Mouse (Mus musculus) embryonic stem cell, embryonic (primary cell): ENCODE results near the gene Map6d1.

ENCODE experiments used
- CTCF ChIA-PET, 4 experiments: fragments of 300-600 bp in 2 of 4; fragments of 350-600 bp in 2 of 4; sonication (Branson Sonifier 250); formaldehyde crosslinking; loops; one replicate each; lab custom pipeline; 2022; ENCODE audit warnings: inconsistent platforms in 2 of 4; lab: Charles Lee
- POLR2A ChIA-PET, 4 experiments: fragments of 300-600 bp in 2 of 4; fragments of 350-600 bp in 2 of 4; sonication (Branson Sonifier 250); formaldehyde crosslinking; loops; one replicate each; lab custom pipeline; 2022; ENCODE audit warnings: antibody characterized with exemption in 4 of 4, inconsistent platforms in 1 of 4; lab: Charles Lee

Gene Map6d1

GRCm38 (mm10) chr16:20240468-20241414 lies at the start of gene Map6d1:
Gene Map6d1 (minus strand): TSS chr16:20241358.
- CTCF ChIA-PET, result interaction anchor here in 2 of 4 experiments (0.6 to 1.4 kb wide), 5 partner anchors 15 to 350 kb away, joined by 3 to 13 read pairs (median 6); no protein-coding TSS in a partner anchor
- POLR2A ChIA-PET, result interaction anchor here (0.7 to 3.0 kb wide), 42 partner anchors 8 to 371 kb away, joined by 3 to 12 read pairs (median 4); partner anchors contain the start of genes Alg3 (in 1 of the 4), Dvl3 (in 1 of the 4), Eef1akmt4 (in 1 of the 4) and Gm49333 (in 1 of the 4)

- ChIA-PET POLR2A (interaction anchor here in 3 of 4 experiments (0.7 to 1.6 kb wide), 8 partner anchors 10 to 218 kb away, joined by 3 to 6 read pairs (median 4); no protein-coding TSS in a partner anchor), CTCF (interaction anchor here in 1 of 4 experiments (0.7 kb wide), 1 partner anchor 67 kb away, joined by 3 read pairs; no protein-coding TSS in a partner anchor)
Measured at GRCm38 (mm10) chr16:20280238-20280637, 39.1 kb upstream of the Map6d1 start.

- ChIA-PET CTCF (interaction anchor here in 1 of 4 experiments (0.7 kb wide), 1 partner anchor 66 kb away, joined by 3 read pairs; no protein-coding TSS in a partner anchor), POLR2A (interaction anchor here in 1 of 4 experiments (1.6 kb wide), 1 partner anchor 22 kb away, joined by 6 read pairs; no protein-coding TSS in a partner anchor)
Measured at GRCm38 (mm10) chr16:20279395-20279794, 38.2 kb upstream of the Map6d1 start.

- ChIA-PET POLR2A (interaction anchor here in 2 of 4 experiments (0.5 to 1.5 kb wide), 5 partner anchors 9 to 225 kb away, joined by 3 to 4 read pairs (median 3); no protein-coding TSS in a partner anchor), CTCF (no interaction called here)
Measured at GRCm38 (mm10) chr16:20272994-20273393, 31.8 kb upstream of the Map6d1 start.

GRCm38 (mm10) chr16:20271339-20271738 lies 30.2 kb upstream of the Map6d1 start:
- POLR2A ChIA-PET, result interaction anchor here in 1 of 4 experiments (1.0 kb wide), 1 partner anchor 14 kb away, joined by 3 read pairs; no protein-coding TSS in a partner anchor
- CTCF ChIA-PET, result no interaction called here

GRCm38 (mm10) chr16:20265089-20265488 lies 23.9 kb upstream of the Map6d1 start:
- CTCF ChIA-PET, result no interaction called here
- POLR2A ChIA-PET, result interaction anchor here in 1 of 4 experiments (0.6 to 0.7 kb wide), 2 partner anchors 17 to 160 kb away, joined by 3 read pairs; no protein-coding TSS in a partner anchor

DNA sequence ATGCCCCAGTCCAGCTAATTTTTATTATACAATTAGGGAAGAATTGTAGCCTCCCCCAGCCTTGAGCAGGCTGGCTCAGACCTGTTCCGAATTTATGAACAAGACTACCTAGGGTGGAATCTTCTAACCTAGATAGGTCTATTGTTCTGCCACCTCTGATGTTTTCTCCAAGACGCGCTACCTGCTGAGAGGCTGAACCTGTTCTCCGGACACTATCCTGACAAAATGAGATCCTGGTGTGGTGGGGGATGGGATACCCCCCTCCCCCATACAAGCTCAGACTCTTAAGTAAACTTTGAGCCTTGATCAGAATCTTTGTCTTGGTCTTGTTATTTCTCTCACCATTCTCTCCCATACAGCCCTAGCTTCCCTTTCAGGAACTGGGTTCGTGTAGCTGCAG lies 16.8 kb upstream of the Map6d1 start:
- ChIA-PET CTCF (interaction anchor here in 1 of 4 experiments (0.5 kb wide), 1 partner anchor 31 kb away, joined by 3 read pairs; no protein-coding TSS in a partner anchor), POLR2A (interaction anchor here in 2 of 4 experiments (0.6 to 1.3 kb wide), 4 partner anchors 14 to 31 kb away, joined by 3 to 4 read pairs (median 3); partner anchors contain the start of gene Map6d1 (in 1 of the 2))

- ChIA-PET CTCF (interaction anchor here in 2 of 4 experiments (0.5 to 0.6 kb wide), 2 partner anchors 59 to 76 kb away, joined by 3 to 4 read pairs; no protein-coding TSS in a partner anchor), POLR2A (interaction anchor here in 2 of 4 experiments (0.6 to 0.9 kb wide), 3 partner anchors 11 to 210 kb away, joined by 3 to 10 read pairs (median 3); no protein-coding TSS in a partner anchor)
Measured at GRCm38 (mm10) chr16:20248442-20249174, 7.5 kb upstream of the Map6d1 start.

DNA sequence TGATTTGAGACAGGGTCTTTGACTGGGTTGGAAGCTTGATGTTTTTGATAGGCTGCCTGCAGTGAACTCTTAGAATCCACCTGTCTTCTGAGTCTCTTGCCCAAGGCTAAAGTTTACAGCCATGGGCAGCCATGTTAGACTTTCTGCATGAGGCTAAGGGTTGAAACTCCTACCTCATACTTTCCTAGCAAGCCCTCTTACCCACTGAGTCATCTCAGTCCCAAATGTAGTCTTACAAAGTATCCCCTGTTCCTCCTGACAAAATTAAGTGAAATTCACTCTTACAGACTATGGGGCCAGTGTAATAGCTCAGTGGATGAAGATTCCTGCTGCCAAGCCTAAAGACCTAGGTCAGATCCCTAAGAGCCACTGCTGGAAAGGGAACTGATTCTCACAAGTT lies 5.9 kb upstream of the Map6d1 start:
- CTCF ChIA-PET, result interaction anchor here in 1 of 4 experiments (0.6 kb wide), 1 partner anchor 68 kb away, joined by 3 read pairs; no protein-coding TSS in a partner anchor
- POLR2A ChIA-PET, result no interaction called here

- POLR2A ChIA-PET, result interaction anchor here in 2 of 4 experiments (0.8 to 1.5 kb wide), 8 partner anchors 25 to 259 kb away, joined by 3 to 5 read pairs (median 4); no protein-coding TSS in a partner anchor
- CTCF ChIA-PET, result interaction anchor here in 2 of 4 experiments (0.6 to 1.8 kb wide), 2 partner anchors 25 kb away, joined by 3 to 7 read pairs; no protein-coding TSS in a partner anchor
Measured at GRCm38 (mm10) chr16:20238646-20239045, 2.5 kb downstream of the Map6d1 start.

DNA sequence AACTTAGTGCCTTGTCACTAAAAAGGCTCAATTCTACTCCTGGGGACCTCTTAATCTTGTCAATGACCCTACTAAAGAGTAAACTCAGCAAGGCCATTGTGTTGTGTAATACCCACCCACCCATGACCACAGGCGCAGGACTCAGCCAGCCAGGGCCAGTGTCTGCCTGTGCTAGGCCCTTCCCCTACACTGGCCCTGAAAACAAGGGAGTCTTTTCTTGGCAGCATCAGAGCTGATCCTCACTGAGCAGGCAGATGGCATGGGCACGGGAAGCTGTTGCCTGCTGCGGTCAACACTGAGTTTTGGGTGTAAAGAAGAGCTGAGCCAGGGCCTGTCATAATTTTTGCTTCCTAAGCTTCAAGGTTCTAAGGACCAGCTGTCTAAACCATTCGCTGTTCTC lies 3.7 kb downstream of the Map6d1 start:
- CTCF ChIA-PET, result interaction anchor here in 3 of 4 experiments (0.7 to 2.1 kb wide), 5 partner anchors 10 to 68 kb away, joined by 3 to 8 read pairs (median 4); no protein-coding TSS in a partner anchor
- POLR2A ChIA-PET, result interaction anchor here in 2 of 4 experiments (0.5 to 1.6 kb wide), 13 partner anchors 20 to 310 kb away, joined by 3 to 6 read pairs (median 3); partner anchors contain the start of gene Parl (in 1 of the 2)

DNA sequence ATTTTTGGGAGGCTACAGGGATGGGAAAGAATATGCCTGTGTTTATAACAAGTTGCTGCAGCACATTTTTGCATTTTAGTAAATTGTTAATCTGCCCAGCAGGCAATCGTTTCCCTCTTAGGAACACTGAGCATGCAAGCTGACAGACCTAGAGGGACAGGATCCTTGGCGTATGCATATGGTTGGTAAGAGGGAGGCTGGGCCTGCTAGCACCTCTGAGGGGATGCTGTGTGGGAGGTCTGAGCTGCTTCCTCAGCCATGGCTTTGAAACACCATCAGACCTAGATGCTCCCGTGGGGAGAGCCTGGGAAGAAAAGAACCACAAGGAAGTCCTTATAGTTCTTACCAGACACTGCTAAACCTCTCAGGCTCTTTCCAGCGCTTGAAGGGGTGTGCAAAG lies 6.8 kb downstream of the Map6d1 start:
- POLR2A ChIA-PET, result interaction anchor here in 3 of 4 experiments (0.5 to 1.1 kb wide), 8 partner anchors 9 to 181 kb away, joined by 3 to 4 read pairs (median 3); no protein-coding TSS in a partner anchor

DNA sequence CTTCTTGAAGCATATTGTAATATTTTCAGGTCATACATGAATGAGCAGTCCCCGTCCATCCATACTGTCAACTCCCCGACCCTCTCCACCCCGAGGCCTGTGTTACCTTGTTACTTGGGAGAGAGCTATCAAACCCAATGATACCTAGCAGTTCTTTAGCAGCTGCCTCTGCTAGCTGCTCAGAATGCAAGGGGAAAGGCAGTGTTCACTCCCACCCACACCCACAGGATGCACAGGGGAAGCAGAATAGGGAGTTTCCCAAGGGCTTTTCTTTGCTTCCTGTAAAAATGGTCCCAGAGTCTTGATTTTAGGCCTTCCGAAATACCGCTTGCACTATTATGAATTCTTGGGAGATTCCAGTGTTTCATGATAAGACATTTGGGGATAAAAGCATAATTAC lies 13.0 kb downstream of the Map6d1 start:
- ChIA-PET POLR2A (interaction anchor here in 3 of 4 experiments (0.5 to 2.4 kb wide), 8 partner anchors 8 to 70 kb away, joined by 3 to 7 read pairs (median 4); partner anchors contain the start of gene Map6d1 (in 2 of the 3)), CTCF (interaction anchor here in 3 of 4 experiments (0.5 to 1.2 kb wide), 5 partner anchors 9 to 58 kb away, joined by 3 to 19 read pairs (median 8); no protein-coding TSS in a partner anchor)

More for the DNA sequence above, 6.8 kb downstream of the Map6d1 start:
- CTCF ChIA-PET, result interaction anchor here in 3 of 4 experiments (0.5 to 1.3 kb wide), 5 partner anchors 21 to 475 kb away, joined by 3 to 5 read pairs (median 3); no protein-coding TSS in a partner anchor

DNA sequence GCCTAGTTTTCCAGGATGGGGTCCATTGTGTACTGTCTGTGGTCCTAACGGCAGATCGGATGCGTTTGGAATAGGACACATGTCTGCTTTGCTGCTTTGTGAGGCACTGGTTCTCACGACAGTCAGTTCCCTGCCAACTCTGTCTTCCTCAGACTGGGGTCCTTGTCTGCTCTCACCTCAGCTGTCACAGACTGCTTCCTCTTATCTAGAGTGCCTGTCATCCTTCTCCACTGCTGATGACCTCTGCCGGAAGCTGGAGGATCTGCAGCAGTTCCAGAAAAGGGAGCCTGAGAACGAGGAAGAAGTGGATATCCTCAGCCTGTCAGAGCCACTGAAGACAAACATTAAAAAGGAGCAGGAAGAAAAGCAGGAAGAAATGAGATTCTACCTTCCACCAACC lies 13.7 kb downstream of the Map6d1 start:
- ChIA-PET POLR2A (interaction anchor here in 3 of 4 experiments (0.8 to 2.4 kb wide), 7 partner anchors 9 to 32 kb away, joined by 3 to 7 read pairs (median 4); partner anchors contain the start of gene Map6d1 (in 2 of the 3)), CTCF (interaction anchor here in 3 of 4 experiments (0.5 to 1.2 kb wide), 5 partner anchors 10 to 59 kb away, joined by 3 to 19 read pairs (median 8); no protein-coding TSS in a partner anchor)

DNA sequence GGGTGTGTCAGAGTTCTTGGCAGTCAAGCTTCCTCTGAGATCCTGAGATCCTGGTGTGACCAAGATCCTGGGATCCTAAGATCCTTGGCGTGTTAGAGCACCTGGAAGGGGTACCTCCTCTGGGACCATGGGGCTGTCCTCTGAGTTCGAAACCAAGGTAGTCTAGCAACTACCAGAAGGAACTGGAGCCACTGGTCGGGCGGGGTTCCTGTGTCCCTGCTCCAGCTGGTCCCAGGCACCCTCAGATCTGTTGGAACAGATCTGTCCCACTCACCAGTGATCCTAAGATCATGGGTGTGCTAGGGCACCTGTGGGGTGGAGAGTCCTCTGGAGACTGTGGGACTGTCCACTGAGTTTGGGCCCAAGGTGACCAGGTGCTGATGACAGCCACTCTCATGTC lies 14.5 kb downstream of the Map6d1 start:
- CTCF ChIA-PET, result interaction anchor here in 2 of 4 experiments (0.6 to 0.7 kb wide), 2 partner anchors 32 to 138 kb away, joined by 3 read pairs; no protein-coding TSS in a partner anchor
- POLR2A ChIA-PET, result interaction anchor here in 3 of 4 experiments (0.6 to 2.4 kb wide), 6 partner anchors 8 to 31 kb away, joined by 3 to 7 read pairs (median 4); partner anchors contain the start of gene Map6d1 (in 1 of the 3)

GRCm38 (mm10) chr16:20222726-20223125 lies 18.4 kb downstream of the Map6d1 start:
- POLR2A ChIA-PET, result no interaction called here
- CTCF ChIA-PET, result no interaction called here
